Mouse (Mus musculus) liver, embryonic 11.5 days (tissue): ENCODE data around the gene Slc2a4. TPM values are rescaled to one million over a fixed set of nuclear protein-coding genes. Genes with fewer than 3 reads are reported as not detected.

Source experiments
- ATAC-seq: fragments of 200-750 bp; cut with Nextera tagmentation; replicated peaks from 2 replicates; pipeline ENCODE4 v1.8.0; 2017; ENCODE audit warnings: moderate number of reproducible peaks, mild to moderate bottlenecking, moderate TSS enrichment, moderate library complexity; ENCODE audit not compliant: low FRiP score
- DNase-seq: peaks from one replicate; pipeline ENCODE4 v3.0.0-alpha.2; 2017; ENCODE audit warnings: low spot score
- H3K27ac ChIP-seq: fragments of 300-500 bp; sonication (generic); 2 replicates; pipeline ENCODE4 v1.5.1; 2014; ENCODE audit warnings: mild to moderate bottlenecking, low read depth, low read length, control low read depth
- H3K27me3 ChIP-seq: fragments of 300-500 bp; sonication (generic); replicated peaks from 2 replicates; pipeline ENCODE4 v1.6.1; 2014; ENCODE audit warnings: low read length, mixed read lengths; ENCODE audit not compliant: control insufficient read depth, insufficient read depth
- H3K36me3 ChIP-seq: fragments of 300-500 bp; sonication (generic); 2 replicates; pipeline ENCODE4 v1.6.1; 2014; ENCODE audit warnings: mild to moderate bottlenecking, low read length, moderate library complexity, mixed read lengths; ENCODE audit not compliant: control insufficient read depth, insufficient read depth
- H3K4me1 ChIP-seq: fragments of 300-500 bp; sonication (generic); replicated peaks from 2 replicates; pipeline ENCODE4 v1.6.1; 2014; ENCODE audit warnings: low read length, mixed read lengths; ENCODE audit not compliant: control insufficient read depth, insufficient read depth
- H3K4me2 ChIP-seq: fragments of 300-500 bp; sonication (generic); 2 replicates; pipeline ENCODE4 v1.6.1; 2014; ENCODE audit warnings: mild to moderate bottlenecking, control low read depth, moderate library complexity
- H3K4me3 ChIP-seq: fragments of 300-500 bp; sonication (generic); 2 replicates; pipeline ENCODE4 v1.5.1; 2014; ENCODE audit warnings: low read depth, low read length, control low read depth
- H3K9ac ChIP-seq: fragments of 300-500 bp; sonication (generic); 2 replicates; pipeline ENCODE4 v1.6.1; 2014; ENCODE audit warnings: low read depth, low read length, control low read depth
- H3K9me3 ChIP-seq: fragments of 300-500 bp; sonication (generic); 2 replicates; pipeline ENCODE4 v1.6.1; 2016; ENCODE audit warnings: low read length, inconsistent platforms, mixed read lengths; ENCODE audit not compliant: control insufficient read depth
- WGBS: fragments of 180-500 bp; shearing (Covaris S2); extraction: QIAGEN DNeasy Blood & Tissue Kit; methylation state at CpG from one replicate; pipeline ENCODE4 v1.1.7; 2014; 5-methylcytosine and 5-hydroxymethylcytosine counted together
- polyA plus RNA-seq: library from polyadenylated mRNA; unstranded; fragments of >200 nt; fragmentation: Nextera tagmentation; extraction: Ambion mirVana; gene quantifications from 2 replicates; pipeline ENCODE4 v1.2.1, GENCODE M21; 2014

The Slc2a4 gene
- polyA plus RNA-seq, 1 experiment from 2014 or later: 7.0 TPM

- H3K4me1 ChIP-seq: peaks cover 17% of the 10 kb centered on the region
Observed at GRCm38 (mm10) chr11:69939181-69939580, 8.8 kb downstream of the Slc2a4 start.

GRCm38 (mm10) chr11:69938401-69938979 is 9.5 kb downstream of the Slc2a4 start:
- Histone ChIP-seq H3K4me2 (no peak overlapping the region), H3K36me3 (no peaks in the 10 kb centered on the region), H3K9ac (no peak overlapping the region), H3K4me3 (no peak overlapping the region), H3K27ac (no peak overlapping the region), H3K27me3 (peaks cover 71% of the 10 kb centered on the region), H3K4me1 (peaks cover 17% of the 10 kb centered on the region), H3K9me3 (no peaks in the 10 kb centered on the region)
- 34% methylated on average over 9 of the region's 9 CpGs for WGBS
- DNase-seq (no peak), ATAC-seq (no peak)

More at GRCm38 (mm10) chr11:69939181-69939580, 8.8 kb downstream of the Slc2a4 start:
- Histone ChIP-seq H3K27me3 (peaks cover 71% of the 10 kb centered on the region), H3K27ac (no peak overlapping the region), H3K9me3 (no peaks in the 10 kb centered on the region), H3K4me2 (no peak overlapping the region), H3K4me3 (no peak overlapping the region), H3K36me3 (no peaks in the 10 kb centered on the region), H3K9ac (no peak overlapping the region)
- DNase-seq: no peak
- no peak for ATAC-seq
- 58% methylated on average over 5 of the region's 5 CpGs for WGBS

GRCm38 (mm10) chr11:69937834-69938233 is 10.2 kb downstream of the Slc2a4 start:
- ATAC-seq (no peak), DNase-seq (no peak)
- H3K9me3 ChIP-seq: no peaks in the 10 kb centered on the region
- H3K4me3 ChIP-seq: no peak overlapping the region
- H3K9ac ChIP-seq: no peak overlapping the region
- no peaks in the 10 kb centered on the region for H3K36me3 ChIP-seq
- WGBS: 64% methylated on average over 5 of the region's 5 CpGs
- H3K4me2 ChIP-seq: no peak overlapping the region
- H3K27ac ChIP-seq: no peak overlapping the region
- H3K4me1 ChIP-seq: peaks cover 17% of the 10 kb centered on the region
- H3K27me3 ChIP-seq: peaks cover 66% of the 10 kb centered on the region

GRCm38 (mm10) chr11:69937385-69937784 is 10.6 kb downstream of the Slc2a4 start:
- ATAC-seq (no peak), DNase-seq (no peak)
- no peaks in the 10 kb centered on the region for H3K36me3 ChIP-seq
- H3K4me2 ChIP-seq: no peak overlapping the region
- H3K27me3 ChIP-seq: peaks cover 63% of the 10 kb centered on the region
- peaks cover 19% of the 10 kb centered on the region for H3K4me1 ChIP-seq
- H3K4me3 ChIP-seq: no peak overlapping the region
- WGBS: 33% methylated on average over 4 of the region's 4 CpGs
- H3K9ac ChIP-seq: no peak overlapping the region
- no peak overlapping the region for H3K27ac ChIP-seq
- H3K9me3 ChIP-seq: no peaks in the 10 kb centered on the region

GRCm38 (mm10) chr11:69936714-69937347 is 11.2 kb downstream of the Slc2a4 start:
- Histone ChIP-seq H3K4me3 (peak overlapping the region; percentile 43; the same call in 1 of the 2 replicates), H3K36me3 (no peaks in the 10 kb centered on the region), H3K9ac (no peak overlapping the region), H3K27me3 (peaks cover 63% of the 10 kb centered on the region), H3K4me1 (peaks cover 19% of the 10 kb centered on the region), H3K9me3 (no peaks in the 10 kb centered on the region), H3K4me2 (peak overlapping the region; percentile 90), H3K27ac (no peak overlapping the region)
- DNase-seq (no peak), ATAC-seq (no peak)
- WGBS: 45% methylated on average over 9 of the region's 9 CpGs

- 4% methylated on average over 30 of the region's 30 CpGs for WGBS
- DNase-seq (no peak), ATAC-seq (no peak)
- H3K9ac ChIP-seq: peak overlapping the region; percentile 4
- no peaks in the 10 kb centered on the region for H3K36me3 ChIP-seq
- H3K27me3 ChIP-seq: peaks cover 63% of the 10 kb centered on the region
- H3K4me2 ChIP-seq: peak overlapping the region; percentile 90
- peaks cover 19% of the 10 kb centered on the region for H3K4me1 ChIP-seq
- H3K4me3 ChIP-seq: peak overlapping the region; percentile 43
- no peak overlapping the region for H3K27ac ChIP-seq
- H3K9me3 ChIP-seq: no peaks in the 10 kb centered on the region
Observed at GRCm38 (mm10) chr11:69936156-69936555, 11.8 kb downstream of the Slc2a4 start.

GRCm38 (mm10) chr11:69935137-69935879 is 12.7 kb downstream of the Slc2a4 start, which contains the start of gene Ybx2:
TSS of gene Ybx2 (plus strand) at chr11:69935796.
- Histone ChIP-seq H3K36me3 (no peaks in the 10 kb centered on the region), H3K4me1 (peaks cover 19% of the 10 kb centered on the region), H3K9me3 (no peaks in the 10 kb centered on the region), H3K9ac (peak within 1 kb of the TSS; percentile 34), H3K4me3 (peak within 1 kb of the TSS; percentile 43), H3K4me2 (peak within 1 kb of the TSS; percentile 90), H3K27ac (no peak within 1 kb of the TSS), H3K27me3 (peaks cover 58% of the 10 kb centered on the region)
- ATAC-seq: peak; percentile 80
- DNase-seq: peak; percentile 88
- WGBS: 1% methylated on average over 53 of the region's 62 CpGs

- no peak overlapping the region for H3K9ac ChIP-seq
- H3K4me1 ChIP-seq: peaks cover 19% of the 10 kb centered on the region
- ATAC-seq (no peak), DNase-seq (no peak)
- H3K4me3 ChIP-seq: peak overlapping the region; percentile 43
- H3K4me2 ChIP-seq: peak overlapping the region; percentile 90
- H3K27me3 ChIP-seq: peaks cover 52% of the 10 kb centered on the region
- 16% methylated on average over 6 of the region's 6 CpGs for WGBS
- no peaks in the 10 kb centered on the region for H3K36me3 ChIP-seq
- no peak overlapping the region for H3K27ac ChIP-seq
- no peaks in the 10 kb centered on the region for H3K9me3 ChIP-seq
Observed at GRCm38 (mm10) chr11:69934681-69935080, 13.3 kb downstream of the Slc2a4 start.
